Mouse (Mus musculus) olfactory bulb, adult 2 months (tissue): ENCODE data around the gene Prrxl1. TPM values are rescaled to one million over a fixed set of nuclear protein-coding genes. Genes with fewer than 3 reads are reported as not detected.

Source experiments
- H3K27ac ChIP-seq: fragments of 200-500 bp; 2 replicates; pipeline ENCODE4 v1.5.1; 2012; ENCODE audit warnings: low read depth, low read length; ENCODE audit not compliant: insufficient read depth
- H3K4me1 ChIP-seq: fragments of 200-500 bp; 2 replicates; pipeline ENCODE4 v1.6.1; 2012; ENCODE audit warnings: low read length; ENCODE audit not compliant: control insufficient read depth, insufficient read depth
- H3K4me3 ChIP-seq: fragments of 200-500 bp; 2 replicates; pipeline ENCODE4 v1.5.1; 2012; ENCODE audit warnings: mild to moderate bottlenecking, low read depth, low read length, moderate library complexity; ENCODE audit not compliant: insufficient read depth
- CTCF ChIP-seq: fragments of 200-500 bp; IDR thresholded peaks from 2 replicates; pipeline ENCODE4 v1.5.1; 2012; ENCODE audit warnings: low read depth, mild to moderate bottlenecking, low read length, moderate library complexity; ENCODE audit not compliant: insufficient read depth
- POLR2A ChIP-seq: fragments of 200-500 bp; IDR thresholded peaks from 2 replicates; pipeline ENCODE4 v1.6.1; 2012; ENCODE audit warnings: mild to moderate bottlenecking, low read depth, low read length, moderate library complexity; ENCODE audit not compliant: insufficient read depth
- WGBS: fragments of 180-500 bp; shearing (Covaris S2); methylation state at CpG from one replicate; pipeline ENCODE4 v1.1.7; 2018; 5-methylcytosine and 5-hydroxymethylcytosine counted together
- polyA plus RNA-seq: library from polyadenylated mRNA; stranded (reverse); fragments of >200 nt; gene quantifications from 2 replicates; pipeline ENCODE4 v1.2.4, GENCODE M21; 2012; ENCODE audit warnings: low replicate concordance; ENCODE audit not compliant: missing spikeins, insufficient read depth, insufficient read length

The Prrxl1 gene
- polyA plus RNA-seq, 1 experiment, result not detected

GRCm38 (mm10) chr14:32673178-32673577 is 74.0 kb downstream of the Prrxl1 start:
- Histone ChIP-seq H3K4me1 (no peaks in the 10 kb centered on the region), H3K27ac (no peak overlapping the region), H3K4me3 (no peak overlapping the region)
- TF ChIP-seq CTCF, result no peak
- TF ChIP-seq POLR2A, result no peak
- 56% methylated on average over 3 of the region's 3 CpGs for WGBS

- Histone ChIP-seq H3K27ac (no peak overlapping the region), H3K4me1 (peaks cover 5% of the 10 kb centered on the region), H3K4me3 (no peak overlapping the region)
- WGBS, result 90% methylated on average over 3 of the region's 3 CpGs
- TF ChIP-seq POLR2A, result no peak
- no peak for TF ChIP-seq CTCF
These were observed 79.4 kb downstream of the Prrxl1 start for GRCm38 (mm10) chr14:32678565-32678964.

GRCm38 (mm10) chr14:32681603-32682002 is 82.4 kb downstream of the Prrxl1 start:
- WGBS, result 91% methylated on average over 3 of the region's 3 CpGs
- no peak overlapping the region for H3K4me3 ChIP-seq
- H3K4me1 ChIP-seq, result peaks cover 11% of the 10 kb centered on the region
- TF ChIP-seq CTCF, result no peak
- H3K27ac ChIP-seq, result no peak overlapping the region

GRCm38 (mm10) chr14:32682536-32682935 is 83.3 kb downstream of the Prrxl1 start:
- WGBS, result 95% methylated on average over 12 of the region's 12 CpGs
- TF ChIP-seq POLR2A (no peak), CTCF (no peak)
- Histone ChIP-seq H3K4me3 (no peak overlapping the region), H3K4me1 (peaks cover 11% of the 10 kb centered on the region), H3K27ac (no peak overlapping the region)

- 50% methylated on average over 19 of the region's 19 CpGs for WGBS
- no peak overlapping the region for H3K4me3 ChIP-seq
- TF ChIP-seq POLR2A (no peak), CTCF (no peak)
- peaks cover 11% of the 10 kb centered on the region for H3K4me1 ChIP-seq
- no peak overlapping the region for H3K27ac ChIP-seq
These were observed 84.1 kb downstream of the Prrxl1 start for GRCm38 (mm10) chr14:32683251-32683838.

- peaks cover 11% of the 10 kb centered on the region for H3K4me1 ChIP-seq
- no peak for TF ChIP-seq POLR2A
- no peak for TF ChIP-seq CTCF
- H3K4me3 ChIP-seq, result no peak overlapping the region
- whole genome bisulfite sequencing, result 29% methylated on average over 19 of the region's 19 CpGs
- no peak overlapping the region for H3K27ac ChIP-seq
These were observed 85.0 kb downstream of the Prrxl1 start for GRCm38 (mm10) chr14:32683982-32684734.

- WGBS, result 92% methylated on average over 19 of the region's 19 CpGs
- TF ChIP-seq POLR2A (no peak), CTCF (no peak)
- peaks cover 11% of the 10 kb centered on the region for H3K4me1 ChIP-seq
- no peak overlapping the region for H3K27ac ChIP-seq
- no peak overlapping the region for H3K4me3 ChIP-seq
These were observed 85.5 kb downstream of the Prrxl1 start for GRCm38 (mm10) chr14:32684735-32685105.

GRCm38 (mm10) chr14:32685124-32685826 is 86.1 kb downstream of the Prrxl1 start, which contains the start of gene 3425401B19Rik:
Gene 3425401B19Rik (minus strand): TSS chr14:32685293.
- Histone ChIP-seq H3K4me1 (peaks cover 11% of the 10 kb centered on the region), H3K27ac (no peak within 1 kb of the TSS), H3K4me3 (no peak within 1 kb of the TSS)
- 81% methylated on average over 16 of the region's 16 CpGs for WGBS
- TF ChIP-seq CTCF, result no peak
- no peak for TF ChIP-seq POLR2A

GRCm38 (mm10) chr14:32695906-32696305 is 96.7 kb downstream of the Prrxl1 start:
- WGBS, result 95% methylated on average over 2 of the region's 2 CpGs
- TF ChIP-seq POLR2A (no peak), CTCF (no peak)
- Histone ChIP-seq H3K4me3 (no peak overlapping the region), H3K27ac (no peak overlapping the region), H3K4me1 (0 out of 2 replicates have a peak, but pooled peaks cover 1% of the 10 kb centered on the region)

GRCm38 (mm10) chr14:32696344-32696743 is 97.1 kb downstream of the Prrxl1 start:
- Histone ChIP-seq H3K4me1 (0 out of 2 replicates have a peak, but pooled peaks cover 3% of the 10 kb centered on the region), H3K4me3 (no peak overlapping the region), H3K27ac (no peak overlapping the region)
- TF ChIP-seq POLR2A, result no peak
- no peak for TF ChIP-seq CTCF
- WGBS, result 88% methylated on average over 2 of the region's 2 CpGs
